Mouse (Mus musculus): ENCODE measurements around the gene Slc33a1. TPM values are rescaled to one million over a fixed set of nuclear protein-coding genes. Genes with fewer than 3 reads are reported as not detected.

Gene Slc33a1
- 12.8 and 13.3 TPM in 2 replicates for polyA plus RNA-seq (2014; fragmentation: Nextera tagmentation; extraction: Ambion mirVana)

DNA sequence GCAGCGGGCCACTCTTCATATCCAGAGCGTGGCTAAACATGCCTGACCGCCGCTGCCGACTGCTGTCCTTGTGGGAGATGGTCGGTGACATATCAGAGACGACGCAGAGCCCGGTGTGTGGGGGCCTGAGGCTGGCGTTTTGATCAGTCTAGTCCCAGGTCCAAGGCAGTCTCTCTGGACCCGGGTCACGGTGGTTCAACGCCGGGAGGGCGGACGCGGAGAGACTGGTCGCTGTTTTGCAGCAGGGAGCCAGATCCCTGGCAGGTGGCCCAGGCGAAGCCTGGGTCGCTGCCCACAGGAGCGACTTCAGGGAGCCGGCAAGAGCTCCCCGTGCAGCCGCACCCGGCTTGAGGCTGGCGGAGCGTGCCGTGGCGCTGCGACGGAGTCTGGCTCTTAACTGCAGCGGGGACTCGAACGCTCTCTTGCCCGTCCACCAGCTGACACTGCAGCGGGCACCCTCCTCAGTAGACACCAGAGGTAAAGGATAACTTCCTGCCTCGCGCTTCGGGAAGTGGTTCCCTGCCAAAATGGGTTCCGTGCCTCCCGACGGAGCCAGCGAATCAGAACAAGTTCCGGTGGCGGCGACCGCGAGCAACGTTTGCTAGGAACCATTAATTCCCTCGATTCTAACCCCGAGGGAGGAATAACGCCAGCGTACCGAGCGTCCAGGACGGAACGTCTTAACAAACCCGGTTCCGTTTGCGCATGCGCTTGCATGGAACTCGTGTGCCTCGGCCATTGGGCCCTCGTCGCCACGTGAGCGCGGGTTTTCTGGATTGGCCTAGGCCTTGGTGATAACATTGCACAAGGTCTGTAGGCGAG lies at the start of gene Slc33a1:
Gene Slc33a1 (minus strand): TSS at position 669 of the 822 bp plus-strand sequence.
- Histone ChIP-seq H3K4me1 (replicated peaks; ENCODE audit: control insufficient read depth, insufficient read depth, low read length) (no peaks in the 10 kb centered on the region), H3K36me3 (ENCODE audit: control insufficient read depth, insufficient read depth, low read length) (no peaks in the 10 kb centered on the region), H3K27ac (ENCODE audit: low read depth, low read length) (peak within 1 kb of the TSS; percentile 83), H3K4me2 (replicated peaks; ENCODE audit: low read depth, low read length) (peak within 1 kb of the TSS; percentile 90), H3K27me3 (ENCODE audit: control insufficient read depth, insufficient read depth, low read length) (no peaks in the 10 kb centered on the region), H3K9me3 (ENCODE audit: control insufficient read depth, low read length) (no peaks in the 10 kb centered on the region), H3K4me3 (ENCODE audit: low read depth, low read length) (peak within 1 kb of the TSS; percentile 87), H3K9ac (ENCODE audit: low read depth, low read length) (peak within 1 kb of the TSS; percentile 70)
- ATAC-seq (ENCODE audit: low FRiP score) (peak; percentile 97), DNase-seq (ENCODE audit: low spot score) (peak; percentile 100)
- WGBS: under 1% methylated on average over 69 of the region's 69 CpGs

DNA sequence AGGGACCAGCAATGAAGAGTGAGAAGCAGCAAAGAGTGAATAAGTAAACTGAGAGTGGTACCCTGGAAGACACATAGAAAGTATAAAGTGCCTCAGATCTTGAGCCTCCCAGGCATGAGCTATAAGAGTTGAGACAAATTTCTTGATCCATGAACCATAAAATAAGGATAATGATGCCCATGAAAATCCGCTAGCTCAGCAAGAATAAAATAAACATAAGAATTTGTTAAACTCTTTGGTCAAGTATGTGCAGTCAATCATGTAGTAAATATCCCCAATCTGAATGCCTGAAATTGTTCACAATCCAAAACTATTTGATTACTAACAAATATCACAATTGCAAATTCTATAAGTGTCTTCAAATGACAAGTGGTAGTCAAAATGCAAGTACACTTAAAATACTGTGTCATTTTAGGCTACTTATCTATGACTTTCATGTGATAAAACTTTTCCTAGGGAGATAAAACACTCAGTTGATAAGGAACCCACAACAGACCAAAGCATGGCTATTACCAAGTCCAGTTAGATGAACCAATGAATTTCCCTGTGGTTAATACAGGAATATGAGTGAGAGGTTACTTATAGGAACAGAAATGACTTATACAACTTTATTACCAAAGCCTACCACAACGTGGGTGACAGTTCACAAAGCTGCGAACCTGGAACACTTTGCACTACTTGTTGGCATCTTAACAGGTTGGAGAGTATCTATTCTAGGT lies 24.3 kb upstream of the Slc33a1 start:
- H3K27ac ChIP-seq (ENCODE audit: low read depth, low read length): no peak overlapping the region
- H3K4me3 ChIP-seq (ENCODE audit: low read depth, low read length): no peak overlapping the region
- no peak overlapping the region for H3K9ac ChIP-seq (ENCODE audit: low read depth, low read length)
- DNase-seq (ENCODE audit: low spot score) (no peak), ATAC-seq (ENCODE audit: low FRiP score) (no peak)
- 91% methylated on average over 3 of the region's 3 CpGs for WGBS
- no peak overlapping the region for H3K4me2 ChIP-seq (replicated peaks; ENCODE audit: low read depth, low read length)
- no peaks in the 10 kb centered on the region for H3K27me3 ChIP-seq (ENCODE audit: control insufficient read depth, insufficient read depth, low read length)
- H3K9me3 ChIP-seq (ENCODE audit: control insufficient read depth, low read length): no peaks in the 10 kb centered on the region
- peaks cover 3% of the 10 kb centered on the region; the same call in 1 of the 2 replicates for H3K36me3 ChIP-seq (ENCODE audit: control insufficient read depth, insufficient read depth, low read length)
- no peaks in the 10 kb centered on the region for H3K4me1 ChIP-seq (replicated peaks; ENCODE audit: control insufficient read depth, insufficient read depth, low read length)

DNA sequence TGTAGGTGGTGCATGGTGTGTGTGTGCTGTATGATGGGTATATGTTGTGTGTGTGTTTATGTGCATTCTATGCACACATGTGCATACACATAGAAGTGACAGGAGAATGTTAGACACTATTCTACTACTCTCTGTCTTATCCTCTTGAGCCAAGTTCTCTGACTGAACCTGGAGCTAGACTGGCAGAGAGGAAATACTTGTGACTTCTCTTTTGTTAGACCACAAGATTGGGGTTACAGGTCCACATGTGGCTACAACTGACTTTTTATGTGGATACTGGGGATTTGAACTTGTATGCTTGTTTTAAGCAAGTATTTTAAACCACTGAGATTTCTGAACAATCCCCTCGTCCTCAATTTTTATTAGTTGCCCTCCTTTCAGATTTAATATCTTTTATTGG lies 22.1 kb upstream of the Slc33a1 start:
- H3K36me3 ChIP-seq (ENCODE audit: control insufficient read depth, insufficient read depth, low read length): no peaks in the 10 kb centered on the region; the same call in 1 of the 2 replicates

DNA sequence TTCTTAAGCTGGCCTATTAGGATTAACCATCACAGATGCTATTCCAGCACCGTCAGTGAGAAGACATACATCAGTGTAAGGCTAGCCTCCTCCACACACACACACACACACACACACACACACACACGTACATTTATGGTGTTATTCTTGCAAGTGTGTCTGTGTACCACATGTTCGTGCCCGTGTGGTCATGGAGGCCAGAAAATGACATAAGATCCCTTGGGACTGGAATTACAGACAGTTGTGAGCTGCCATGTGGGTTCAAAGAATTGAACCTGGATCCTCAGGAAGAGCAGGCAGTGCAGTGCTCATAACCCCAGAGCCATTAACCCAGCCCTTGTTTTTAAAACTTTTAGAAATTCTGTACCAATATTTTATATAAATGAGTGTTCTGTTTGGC lies 13.3 kb upstream of the Slc33a1 start:
- ATAC-seq (ENCODE audit: low FRiP score) (no peak), DNase-seq (ENCODE audit: low spot score) (no peak)
- 70% methylated on average over 4 of the region's 4 CpGs for WGBS
- H3K4me3 ChIP-seq (ENCODE audit: low read depth, low read length): no peak overlapping the region
- H3K27ac ChIP-seq (ENCODE audit: low read depth, low read length): no peak overlapping the region
- H3K9ac ChIP-seq (ENCODE audit: low read depth, low read length): no peak overlapping the region
- no peaks in the 10 kb centered on the region for H3K27me3 ChIP-seq (ENCODE audit: control insufficient read depth, insufficient read depth, low read length)
- H3K4me1 ChIP-seq (replicated peaks; ENCODE audit: control insufficient read depth, insufficient read depth, low read length): no peaks in the 10 kb centered on the region
- no peaks in the 10 kb centered on the region for H3K36me3 ChIP-seq (ENCODE audit: control insufficient read depth, insufficient read depth, low read length)
- H3K4me2 ChIP-seq (replicated peaks; ENCODE audit: low read depth, low read length): no peak overlapping the region
- H3K9me3 ChIP-seq (ENCODE audit: control insufficient read depth, low read length): no peaks in the 10 kb centered on the region

More for the DNA sequence above, 22.1 kb upstream of the Slc33a1 start:
- ATAC-seq (ENCODE audit: low FRiP score) (no peak), DNase-seq (ENCODE audit: low spot score) (no peak)
- H3K4me1 ChIP-seq (replicated peaks; ENCODE audit: control insufficient read depth, insufficient read depth, low read length): no peaks in the 10 kb centered on the region
- no peak overlapping the region for H3K4me3 ChIP-seq (ENCODE audit: low read depth, low read length)
- H3K9me3 ChIP-seq (ENCODE audit: control insufficient read depth, low read length): no peaks in the 10 kb centered on the region
- H3K27ac ChIP-seq (ENCODE audit: low read depth, low read length): no peak overlapping the region
- WGBS: 88% methylated on average over 1 of the region's 1 CpGs
- no peak overlapping the region for H3K4me2 ChIP-seq (replicated peaks; ENCODE audit: low read depth, low read length)
- no peaks in the 10 kb centered on the region for H3K27me3 ChIP-seq (ENCODE audit: control insufficient read depth, insufficient read depth, low read length)
- no peak overlapping the region for H3K9ac ChIP-seq (ENCODE audit: low read depth, low read length)

DNA sequence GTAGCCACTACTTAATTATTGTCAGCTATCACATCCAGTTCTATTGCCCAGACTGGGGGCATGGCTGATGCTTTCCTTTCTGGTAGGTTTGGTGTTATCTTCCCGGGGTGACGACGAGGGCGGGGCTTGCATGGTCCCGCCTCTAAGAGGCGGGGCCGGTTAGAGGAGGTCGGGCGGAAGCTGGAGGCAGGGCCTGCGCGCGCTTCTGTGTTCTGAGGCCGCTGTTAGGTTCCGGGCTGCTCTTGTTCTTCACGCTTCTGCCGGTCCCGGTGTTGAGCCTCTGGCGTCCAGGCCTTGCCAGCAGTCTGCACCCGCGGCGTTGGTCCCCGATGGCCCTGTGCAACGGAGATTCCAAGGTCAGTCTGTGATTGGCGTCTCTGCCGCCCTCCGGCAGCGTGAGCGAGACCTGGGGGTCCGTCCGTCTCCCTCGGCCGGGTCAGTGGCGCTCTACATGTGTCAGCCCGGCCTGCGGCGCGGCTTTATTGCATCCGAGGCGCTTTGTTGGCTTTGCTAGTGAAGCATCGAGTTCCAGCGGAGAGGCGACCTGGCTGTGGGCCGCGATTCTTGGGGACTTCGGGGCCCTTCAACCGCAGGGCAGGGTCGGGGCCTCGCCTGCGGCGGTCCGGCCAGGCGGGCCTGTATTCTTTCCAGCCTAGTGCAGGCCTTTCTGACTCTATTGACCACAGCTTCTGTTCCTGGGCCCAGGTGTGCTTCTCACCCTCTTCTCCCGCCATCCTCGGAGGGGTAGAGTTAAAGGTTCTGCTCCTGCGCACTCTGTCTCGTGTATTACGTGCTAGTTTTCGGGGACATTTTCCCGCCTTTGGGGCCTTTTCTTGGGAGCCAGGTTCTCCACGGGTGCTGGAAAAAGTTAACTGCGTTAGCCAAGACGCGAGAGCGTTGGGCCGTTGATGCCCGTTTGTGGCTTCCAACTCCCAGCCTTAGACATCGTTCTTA lies 11.7 kb upstream of the Slc33a1 start, which contains the start of gene Gmps:
Gene Gmps (plus strand): TSS at position 152 of the 954 bp plus-strand sequence.
- under 1% methylated on average over 67 of the region's 67 CpGs for WGBS
- no peaks in the 10 kb centered on the region for H3K36me3 ChIP-seq (ENCODE audit: control insufficient read depth, insufficient read depth, low read length)
- peak within 1 kb of the TSS; percentile 89 for H3K4me3 ChIP-seq (ENCODE audit: low read depth, low read length)
- peak within 1 kb of the TSS; percentile 82 for H3K27ac ChIP-seq (ENCODE audit: low read depth, low read length)
- H3K9me3 ChIP-seq (ENCODE audit: control insufficient read depth, low read length): no peaks in the 10 kb centered on the region
- H3K4me1 ChIP-seq (replicated peaks; ENCODE audit: control insufficient read depth, insufficient read depth, low read length): no peaks in the 10 kb centered on the region
- H3K27me3 ChIP-seq (ENCODE audit: control insufficient read depth, insufficient read depth, low read length): no peaks in the 10 kb centered on the region
- peak within 1 kb of the TSS; percentile 95 for H3K9ac ChIP-seq (ENCODE audit: low read depth, low read length)
- ATAC-seq (ENCODE audit: low FRiP score) (peak; percentile 98), DNase-seq (ENCODE audit: low spot score) (peak; percentile 96)
- peak within 1 kb of the TSS; percentile 46 for H3K4me2 ChIP-seq (replicated peaks; ENCODE audit: low read depth, low read length)

DNA sequence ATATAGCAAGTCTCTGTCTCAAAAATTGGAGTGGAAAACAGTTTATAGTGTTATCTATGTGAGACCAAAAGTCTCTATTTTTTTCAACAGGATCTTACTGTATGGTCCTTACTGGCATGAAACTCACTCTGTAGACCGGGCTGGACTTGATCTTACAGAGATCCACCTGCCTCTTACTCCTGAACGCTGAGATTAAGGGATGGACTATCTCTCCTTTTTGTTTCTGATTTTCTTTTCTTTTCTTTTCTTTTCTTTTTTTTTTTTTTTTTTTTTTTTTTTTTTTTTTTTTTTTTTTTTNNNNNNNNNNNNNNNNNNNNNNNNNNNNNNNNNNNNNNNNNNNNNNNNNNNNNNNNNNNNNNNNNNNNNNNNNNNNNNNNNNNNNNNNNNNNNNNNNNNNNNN lies 1.4 kb upstream of the Slc33a1 start:
- DNase-seq (ENCODE audit: low spot score) (no peak), ATAC-seq (ENCODE audit: low FRiP score) (no peak)
- WGBS: 69% methylated on average over 2 of the region's 2 CpGs
- H3K4me1 ChIP-seq (replicated peaks; ENCODE audit: control insufficient read depth, insufficient read depth, low read length): no peaks in the 10 kb centered on the region
- H3K27me3 ChIP-seq (ENCODE audit: control insufficient read depth, insufficient read depth, low read length): no peaks in the 10 kb centered on the region
- H3K4me3 ChIP-seq (ENCODE audit: low read depth, low read length): no peak overlapping the region
- H3K4me2 ChIP-seq (replicated peaks; ENCODE audit: low read depth, low read length): no peak overlapping the region
- no peaks in the 10 kb centered on the region for H3K9me3 ChIP-seq (ENCODE audit: control insufficient read depth, low read length)
- H3K9ac ChIP-seq (ENCODE audit: low read depth, low read length): no peak overlapping the region
- no peaks in the 10 kb centered on the region for H3K36me3 ChIP-seq (ENCODE audit: control insufficient read depth, insufficient read depth, low read length)
- no peak overlapping the region for H3K27ac ChIP-seq (ENCODE audit: low read depth, low read length)

DNA sequence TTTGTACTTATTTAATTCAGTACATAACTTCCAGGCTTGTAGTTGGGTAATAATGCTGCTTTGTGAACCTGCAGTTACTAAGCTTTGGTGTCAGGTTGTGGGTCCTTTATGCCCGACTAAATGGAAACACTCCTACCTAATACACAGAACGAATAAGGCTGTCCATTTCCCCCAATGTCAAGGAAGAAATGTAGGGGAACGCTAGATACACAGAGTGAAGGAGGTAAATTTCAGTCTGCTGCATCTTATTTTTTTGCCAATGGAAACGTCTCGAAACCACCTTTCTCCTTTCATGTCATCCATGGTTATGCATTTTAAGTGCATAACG lies 318 bp upstream of the Slc33a1 start:
- H3K9me3 ChIP-seq (ENCODE audit: control insufficient read depth, low read length): no peaks in the 10 kb centered on the region
- no peaks in the 10 kb centered on the region for H3K4me1 ChIP-seq (replicated peaks; ENCODE audit: control insufficient read depth, insufficient read depth, low read length)
- H3K4me2 ChIP-seq (replicated peaks; ENCODE audit: low read depth, low read length): peak overlapping the region; percentile 90; the same call in 1 of the 2 replicates
- 82% methylated on average over 6 of the region's 6 CpGs for WGBS
- DNase-seq (ENCODE audit: low spot score) (no peak), ATAC-seq (ENCODE audit: low FRiP score) (no peak; the same call in 1 of the 2 replicates)
- H3K36me3 ChIP-seq (ENCODE audit: control insufficient read depth, insufficient read depth, low read length): no peaks in the 10 kb centered on the region
- H3K27me3 ChIP-seq (ENCODE audit: control insufficient read depth, insufficient read depth, low read length): no peaks in the 10 kb centered on the region
- H3K9ac ChIP-seq (ENCODE audit: low read depth, low read length): no peak overlapping the region
- no peak overlapping the region for H3K27ac ChIP-seq (ENCODE audit: low read depth, low read length)
- peak overlapping the region; percentile 87; the same call in 1 of the 2 replicates for H3K4me3 ChIP-seq (ENCODE audit: low read depth, low read length)

DNA sequence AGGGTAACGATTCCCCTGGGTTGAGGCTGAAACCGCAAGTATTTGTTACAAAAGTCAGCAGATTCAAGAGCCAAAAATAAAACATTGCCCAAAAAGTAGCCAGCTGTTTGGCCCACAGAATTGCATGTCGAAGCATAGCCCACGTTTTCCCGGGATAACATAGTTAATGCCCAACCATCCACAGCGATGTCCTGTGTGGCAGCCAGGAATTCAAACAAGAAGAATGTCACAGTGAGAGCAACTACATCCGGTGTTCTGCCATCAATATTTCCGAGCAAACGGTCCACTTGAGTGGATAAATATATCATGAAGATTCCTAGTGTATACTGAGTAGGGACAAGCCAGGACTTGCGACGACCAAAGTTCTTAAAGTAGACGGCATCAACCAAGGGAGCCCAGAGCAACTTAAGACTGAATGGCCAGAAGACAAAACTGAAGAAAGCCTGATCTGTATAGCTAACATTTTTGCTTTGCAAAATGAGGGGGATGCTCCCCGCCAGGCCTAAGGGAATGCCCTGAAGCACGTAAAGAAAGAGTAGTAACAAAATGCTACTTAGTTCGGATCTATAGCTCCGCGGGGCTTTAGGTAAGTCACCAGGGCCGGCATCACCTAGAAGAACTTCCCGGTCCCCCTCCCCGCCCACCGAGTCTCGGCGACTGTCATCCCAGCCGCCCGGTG lies 1.0 kb downstream of the Slc33a1 start:
- Histone ChIP-seq H3K4me3 (ENCODE audit: low read depth, low read length) (peak overlapping the region; percentile 87), H3K27ac (ENCODE audit: low read depth, low read length) (peak overlapping the region; percentile 83), H3K27me3 (ENCODE audit: control insufficient read depth, insufficient read depth, low read length) (no peaks in the 10 kb centered on the region), H3K9me3 (ENCODE audit: control insufficient read depth, low read length) (no peaks in the 10 kb centered on the region), H3K36me3 (ENCODE audit: control insufficient read depth, insufficient read depth, low read length) (no peaks in the 10 kb centered on the region), H3K4me2 (replicated peaks; ENCODE audit: low read depth, low read length) (peak overlapping the region; percentile 90), H3K4me1 (replicated peaks; ENCODE audit: control insufficient read depth, insufficient read depth, low read length) (no peaks in the 10 kb centered on the region), H3K9ac (ENCODE audit: low read depth, low read length) (peak overlapping the region; percentile 70)
- DNase-seq (ENCODE audit: low spot score): peak; percentile 6
- ATAC-seq (ENCODE audit: low FRiP score): no peak
- 10% methylated on average over 25 of the region's 25 CpGs for WGBS

All from hindbrain, embryonic 11.5 days (tissue).